Mouse (Mus musculus): ENCODE data around the gene Olfr730.

The Olfr730 gene

DNA sequence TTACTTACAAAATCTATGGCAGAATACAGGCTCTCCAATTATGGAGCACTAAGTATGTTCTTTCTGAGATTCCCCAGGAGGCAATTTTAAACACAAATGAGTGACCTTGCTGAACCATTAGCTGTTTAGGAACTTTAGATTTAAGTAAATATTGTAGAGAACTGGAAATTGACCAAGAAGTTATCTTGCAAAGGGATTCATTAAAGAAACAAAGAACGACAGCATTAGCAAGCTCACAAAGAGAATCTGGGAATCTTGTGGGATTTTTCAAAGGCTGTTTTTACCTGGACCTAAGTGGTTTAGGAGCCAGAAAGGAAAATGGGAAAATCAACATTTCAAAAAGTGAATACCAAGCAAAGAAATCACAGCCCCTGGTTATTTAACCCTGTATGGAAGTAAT lies at the start of gene Olfr730:
TSS of gene Olfr730 (minus strand) at position 101 of the 400 bp plus-strand sequence.
- in situ Hi-C loops (cut with MboI, MseI): no loop called here

DNA sequence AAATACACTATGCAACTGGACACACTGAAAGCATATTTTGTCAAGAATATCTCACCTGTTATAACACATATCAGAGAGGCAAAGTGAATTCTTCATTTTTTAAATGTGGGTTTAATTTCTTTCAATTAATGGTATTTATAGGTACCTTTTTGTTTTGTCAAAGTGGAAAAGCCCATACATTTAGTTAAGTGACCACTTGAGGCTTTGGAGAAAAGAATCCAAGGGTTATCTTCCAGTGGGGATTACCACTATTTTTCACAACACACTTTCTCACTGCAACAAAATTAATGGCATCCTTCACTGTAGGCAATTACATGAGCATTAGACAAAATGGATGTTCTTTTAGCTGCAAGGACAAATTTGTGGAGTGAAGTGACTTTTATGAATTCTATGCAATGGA lies 35.2 kb downstream of the Olfr730 start, which contains the start of gene Olfr729:
TSS of gene Olfr729 (minus strand) at position 101 of the 400 bp plus-strand sequence.
- in situ Hi-C loops (cut with MboI, MseI): no loop called here

DNA sequence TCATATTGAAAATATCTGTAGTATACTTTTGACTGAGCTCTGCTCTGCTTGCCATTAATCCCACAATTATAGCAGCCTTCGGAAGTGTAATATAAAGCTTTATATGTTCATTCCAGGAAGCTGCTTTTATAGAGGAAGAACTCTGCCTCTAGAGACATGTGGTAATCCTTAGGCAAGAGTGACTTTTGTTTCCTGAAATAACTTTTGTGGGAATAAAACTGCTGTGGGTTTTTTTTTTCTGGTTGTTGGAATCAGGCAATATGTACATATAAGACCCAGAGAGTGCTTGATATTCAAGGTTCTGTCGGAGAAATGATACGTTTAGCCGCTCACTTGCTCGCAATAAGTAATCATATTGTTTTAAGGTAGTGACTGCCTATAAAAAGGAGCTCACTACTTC lies 45.4 kb downstream of the Olfr730 start, which contains the start of gene Olfr728:
TSS of gene Olfr728 (minus strand) at position 101 of the 400 bp plus-strand sequence.
- in situ Hi-C loops (cut with MboI, MseI): no loop called here
